Mouse (Mus musculus): ENCODE measurements around the gene Pak6. TPM values are rescaled to one million over a fixed set of nuclear protein-coding genes. Genes with fewer than 3 reads are reported as not detected.
A peak's percentile ranks its signal among the peaks of the same experiment; 100 is the strongest.

Gene Pak6
- polyA plus RNA-seq, 1 experiment from 2014 or later, result 2.8 TPM

DNA sequence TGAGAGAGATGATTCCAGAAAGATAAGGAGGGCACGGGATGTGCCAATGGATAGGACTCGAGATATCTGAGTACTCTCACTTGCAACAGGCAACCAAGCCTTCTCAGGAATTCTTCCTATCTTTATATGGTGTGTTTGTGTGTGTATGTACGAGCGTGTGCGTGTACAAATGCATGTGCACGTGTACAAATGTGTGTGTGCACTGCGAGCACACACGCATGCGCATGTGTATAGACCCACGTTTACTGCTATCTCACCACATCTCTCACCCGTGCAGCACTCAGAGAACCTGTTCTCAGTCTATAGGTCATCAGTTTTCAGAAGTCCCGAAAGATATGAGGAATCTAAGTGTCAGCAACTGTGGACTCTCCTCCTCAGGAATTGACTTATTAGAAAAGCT is 3.6 kb upstream of the Pak6 start:
- Histone ChIP-seq H3K4me1 (replicated peaks; ENCODE audit: control insufficient read depth, insufficient read depth, low read length) (peaks cover 62% of the 10 kb centered on the region), H3K27ac (ENCODE audit: low read depth, low read length) (peak overlapping the region; percentile 96), H3K4me2 (peak overlapping the region; percentile 65), H3K27me3 (replicated peaks; ENCODE audit: control insufficient read depth, insufficient read depth, low read length) (peaks cover 3% of the 10 kb centered on the region; the same call in 1 of the 2 replicates), H3K9me3 (ENCODE audit: control insufficient read depth, low read length) (no peaks in the 10 kb centered on the region), H3K4me3 (ENCODE audit: low read depth, low read length) (peak overlapping the region; percentile 40), H3K9ac (ENCODE audit: low read depth, low read length) (peak overlapping the region; percentile 55), H3K36me3 (ENCODE audit: control insufficient read depth, insufficient read depth, low read length) (no peaks in the 10 kb centered on the region)
- 57% methylated on average over 12 of the region's 12 CpGs for WGBS
- peak; percentile 44 for DNase-seq (ENCODE audit: low spot score)
- ATAC-seq (replicated peaks; ENCODE audit: low FRiP score), result peak; percentile 21

DNA sequence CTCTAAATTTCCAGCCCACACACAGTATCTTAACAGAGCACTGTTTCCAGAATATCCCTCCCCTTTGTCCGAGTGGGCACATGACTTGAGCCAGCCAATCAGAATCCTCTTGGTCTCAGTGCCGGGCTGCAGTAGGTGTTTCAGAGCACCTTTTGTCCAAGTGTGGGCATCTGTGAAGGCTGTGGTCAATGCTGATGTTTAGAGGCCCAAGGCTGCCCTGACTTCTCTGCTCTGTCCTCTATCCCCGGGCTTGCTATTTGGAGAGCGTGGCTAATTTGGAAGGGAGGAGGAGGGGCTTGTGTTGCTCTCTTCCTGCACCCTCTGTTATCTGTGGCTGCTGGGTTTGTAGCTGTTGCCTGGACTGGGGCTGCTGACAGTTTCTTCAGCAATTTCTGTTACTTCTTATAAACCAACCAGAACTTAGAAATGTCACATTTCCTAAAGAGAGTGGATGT is 3.1 kb upstream of the Pak6 start:
- H3K4me1 ChIP-seq (replicated peaks; ENCODE audit: control insufficient read depth, insufficient read depth, low read length), result peaks cover 66% of the 10 kb centered on the region

GRCm38 (mm10) chr2:118661891-118662290 is 1.2 kb upstream of the Pak6 start:
- H3K4me3 ChIP-seq (ENCODE audit: low read depth, low read length), result no peak overlapping the region
- peaks cover 3% of the 10 kb centered on the region; the same call in 1 of the 2 replicates for H3K27me3 ChIP-seq (replicated peaks; ENCODE audit: control insufficient read depth, insufficient read depth, low read length)
- H3K36me3 ChIP-seq (ENCODE audit: control insufficient read depth, insufficient read depth, low read length), result no peaks in the 10 kb centered on the region
- peaks cover 65% of the 10 kb centered on the region for H3K4me1 ChIP-seq (replicated peaks; ENCODE audit: control insufficient read depth, insufficient read depth, low read length)
- DNase-seq (ENCODE audit: low spot score) (no peak), ATAC-seq (replicated peaks; ENCODE audit: low FRiP score) (no peak)
- 56% methylated on average over 9 of the region's 9 CpGs for WGBS
- peak overlapping the region; percentile 46 for H3K27ac ChIP-seq (ENCODE audit: low read depth, low read length)
- H3K9ac ChIP-seq (ENCODE audit: low read depth, low read length), result 0 out of 2 replicates have a peak overlapping the region, but pooled peaks have one; percentile 39
- H3K9me3 ChIP-seq (ENCODE audit: control insufficient read depth, low read length), result no peaks in the 10 kb centered on the region
- peak overlapping the region; percentile 1; the same call in 1 of the 2 replicates for H3K4me2 ChIP-seq

More for the DNA sequence above, 3.1 kb upstream of the Pak6 start:
- H3K4me2 ChIP-seq, result peak overlapping the region; percentile 65
- H3K4me3 ChIP-seq (ENCODE audit: low read depth, low read length), result peak overlapping the region; percentile 40
- ATAC-seq (replicated peaks; ENCODE audit: low FRiP score) (peak; percentile 78), DNase-seq (ENCODE audit: low spot score) (peak; percentile 78)
- no peaks in the 10 kb centered on the region for H3K36me3 ChIP-seq (ENCODE audit: control insufficient read depth, insufficient read depth, low read length)
- no peaks in the 10 kb centered on the region for H3K9me3 ChIP-seq (ENCODE audit: control insufficient read depth, low read length)
- peak overlapping the region; percentile 96 for H3K27ac ChIP-seq (ENCODE audit: low read depth, low read length)
- 0% methylated on average over 4 of the region's 4 CpGs for WGBS
- H3K27me3 ChIP-seq (replicated peaks; ENCODE audit: control insufficient read depth, insufficient read depth, low read length), result peaks cover 3% of the 10 kb centered on the region; the same call in 1 of the 2 replicates
- H3K9ac ChIP-seq (ENCODE audit: low read depth, low read length), result peak overlapping the region; percentile 55

GRCm38 (mm10) chr2:118663804-118664766 is 982 bp downstream of the Pak6 start:
- 51% methylated on average over 19 of the region's 19 CpGs for WGBS
- ATAC-seq (replicated peaks; ENCODE audit: low FRiP score) (0 out of 2 replicates have a peak, but pooled peaks have one; percentile 16), DNase-seq (ENCODE audit: low spot score) (no peak)
- H3K27ac ChIP-seq (ENCODE audit: low read depth, low read length), result peak overlapping the region; percentile 36
- H3K9ac ChIP-seq (ENCODE audit: low read depth, low read length), result peak overlapping the region; percentile 63
- H3K9me3 ChIP-seq (ENCODE audit: control insufficient read depth, low read length), result no peaks in the 10 kb centered on the region
- H3K27me3 ChIP-seq (replicated peaks; ENCODE audit: control insufficient read depth, insufficient read depth, low read length), result peaks cover 3% of the 10 kb centered on the region; the same call in 1 of the 2 replicates
- peak overlapping the region; percentile 88 for H3K4me2 ChIP-seq
- no peaks in the 10 kb centered on the region for H3K36me3 ChIP-seq (ENCODE audit: control insufficient read depth, insufficient read depth, low read length)
- H3K4me3 ChIP-seq (ENCODE audit: low read depth, low read length), result peak overlapping the region; percentile 57
- peaks cover 49% of the 10 kb centered on the region for H3K4me1 ChIP-seq (replicated peaks; ENCODE audit: control insufficient read depth, insufficient read depth, low read length)

GRCm38 (mm10) chr2:118664975-118665516 is 1.9 kb downstream of the Pak6 start:
- Histone ChIP-seq H3K27ac (ENCODE audit: low read depth, low read length) (no peak overlapping the region), H3K4me2 (no peak overlapping the region), H3K9ac (ENCODE audit: low read depth, low read length) (no peak overlapping the region), H3K36me3 (ENCODE audit: control insufficient read depth, insufficient read depth, low read length) (no peaks in the 10 kb centered on the region), H3K27me3 (replicated peaks; ENCODE audit: control insufficient read depth, insufficient read depth, low read length) (peaks cover 3% of the 10 kb centered on the region; the same call in 1 of the 2 replicates), H3K4me1 (replicated peaks; ENCODE audit: control insufficient read depth, insufficient read depth, low read length) (peaks cover 44% of the 10 kb centered on the region), H3K9me3 (ENCODE audit: control insufficient read depth, low read length) (no peaks in the 10 kb centered on the region), H3K4me3 (ENCODE audit: low read depth, low read length) (no peak overlapping the region)
- 67% methylated on average over 3 of the region's 3 CpGs for WGBS
- ATAC-seq (replicated peaks; ENCODE audit: low FRiP score), result no peak
- no peak for DNase-seq (ENCODE audit: low spot score)

DNA sequence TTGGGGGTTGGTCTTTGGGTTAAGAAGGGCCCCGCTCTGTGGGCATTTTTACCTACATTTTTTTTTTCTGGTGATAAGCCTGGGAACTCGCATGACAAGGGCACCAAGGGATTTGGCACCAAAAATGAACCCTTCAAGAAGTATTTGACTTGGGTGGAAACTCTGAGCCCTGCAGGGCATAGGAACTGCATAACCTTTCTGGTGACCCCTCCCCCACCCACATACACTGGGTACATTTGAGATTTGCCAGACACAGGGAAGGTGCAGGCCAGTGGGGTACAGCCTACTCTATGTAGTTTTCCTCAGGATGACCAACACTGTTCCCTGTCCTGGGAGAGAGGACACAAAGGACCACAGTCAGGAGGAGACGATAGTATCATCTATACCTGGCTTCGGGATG is 2.5 kb downstream of the Pak6 start:
- H3K27me3 ChIP-seq (replicated peaks; ENCODE audit: control insufficient read depth, insufficient read depth, low read length), result peaks cover 3% of the 10 kb centered on the region; the same call in 1 of the 2 replicates
- no peaks in the 10 kb centered on the region for H3K36me3 ChIP-seq (ENCODE audit: control insufficient read depth, insufficient read depth, low read length)
- peaks cover 41% of the 10 kb centered on the region for H3K4me1 ChIP-seq (replicated peaks; ENCODE audit: control insufficient read depth, insufficient read depth, low read length)
- H3K9ac ChIP-seq (ENCODE audit: low read depth, low read length), result no peak overlapping the region
- H3K9me3 ChIP-seq (ENCODE audit: control insufficient read depth, low read length), result no peaks in the 10 kb centered on the region
- H3K27ac ChIP-seq (ENCODE audit: low read depth, low read length), result no peak overlapping the region
- no peak for DNase-seq (ENCODE audit: low spot score)
- no peak for ATAC-seq (replicated peaks; ENCODE audit: low FRiP score)
- WGBS, result 82% methylated on average over 4 of the region's 4 CpGs
- H3K4me3 ChIP-seq (ENCODE audit: low read depth, low read length), result no peak overlapping the region
- H3K4me2 ChIP-seq, result no peak overlapping the region

DNA sequence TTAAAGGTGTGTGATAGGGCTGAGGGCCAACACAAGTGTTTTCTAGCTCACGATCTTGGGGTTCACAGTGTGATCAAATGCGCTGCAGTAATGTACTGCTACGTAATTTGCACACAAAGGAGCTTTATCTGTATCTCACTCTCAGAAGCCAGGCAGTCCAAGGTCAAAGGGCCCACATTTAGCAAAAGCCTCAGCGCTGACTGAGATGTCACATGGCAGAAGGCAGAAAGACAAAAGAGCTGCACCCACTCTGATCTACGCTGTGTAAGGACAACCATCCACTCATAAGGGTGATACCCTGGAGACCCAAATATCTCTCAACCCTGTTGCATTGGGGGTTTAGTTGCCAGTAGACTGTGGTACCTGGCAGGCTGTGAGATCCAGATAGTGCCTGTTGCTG is 4.1 kb downstream of the Pak6 start:
- Histone ChIP-seq H3K9ac (ENCODE audit: low read depth, low read length) (no peak overlapping the region), H3K4me3 (ENCODE audit: low read depth, low read length) (no peak overlapping the region), H3K4me2 (no peak overlapping the region), H3K4me1 (replicated peaks; ENCODE audit: control insufficient read depth, insufficient read depth, low read length) (peaks cover 28% of the 10 kb centered on the region), H3K9me3 (ENCODE audit: control insufficient read depth, low read length) (no peaks in the 10 kb centered on the region), H3K27ac (ENCODE audit: low read depth, low read length) (no peak overlapping the region), H3K27me3 (replicated peaks; ENCODE audit: control insufficient read depth, insufficient read depth, low read length) (peaks cover 3% of the 10 kb centered on the region; the same call in 1 of the 2 replicates), H3K36me3 (ENCODE audit: control insufficient read depth, insufficient read depth, low read length) (no peaks in the 10 kb centered on the region)
- WGBS, result 59% methylated on average over 5 of the region's 5 CpGs
- DNase-seq (ENCODE audit: low spot score), result no peak
- no peak for ATAC-seq (replicated peaks; ENCODE audit: low FRiP score)

- no peak overlapping the region for H3K4me3 ChIP-seq (ENCODE audit: low read depth, low read length)
- no peak overlapping the region for H3K27ac ChIP-seq (ENCODE audit: low read depth, low read length)
- H3K4me2 ChIP-seq, result no peak overlapping the region
- H3K9ac ChIP-seq (ENCODE audit: low read depth, low read length), result no peak overlapping the region
- H3K4me1 ChIP-seq (replicated peaks; ENCODE audit: control insufficient read depth, insufficient read depth, low read length), result peaks cover 13% of the 10 kb centered on the region
- no peaks in the 10 kb centered on the region for H3K9me3 ChIP-seq (ENCODE audit: control insufficient read depth, low read length)
- no peaks in the 10 kb centered on the region for H3K36me3 ChIP-seq (ENCODE audit: control insufficient read depth, insufficient read depth, low read length)
- WGBS, result 69% methylated on average over 6 of the region's 6 CpGs
- no peak for DNase-seq (ENCODE audit: low spot score)
- peaks cover 8% of the 10 kb centered on the region for H3K27me3 ChIP-seq (replicated peaks; ENCODE audit: control insufficient read depth, insufficient read depth, low read length)
- ATAC-seq (replicated peaks; ENCODE audit: low FRiP score), result no peak
Observed at GRCm38 (mm10) chr2:118669245-118669644, 6.1 kb downstream of the Pak6 start.
